Mouse (Mus musculus) layer of hippocampus, adult 11-12 months (tissue): ENCODE data around the gene March4.
A peak's percentile ranks its signal among the peaks of the same experiment; 100 is the strongest.

Experiments used
- DNase-seq: peaks from one replicate; pipeline ENCODE4 v3.0.0; 2022; ENCODE audit warnings: low spot score

March4 gene

DNA sequence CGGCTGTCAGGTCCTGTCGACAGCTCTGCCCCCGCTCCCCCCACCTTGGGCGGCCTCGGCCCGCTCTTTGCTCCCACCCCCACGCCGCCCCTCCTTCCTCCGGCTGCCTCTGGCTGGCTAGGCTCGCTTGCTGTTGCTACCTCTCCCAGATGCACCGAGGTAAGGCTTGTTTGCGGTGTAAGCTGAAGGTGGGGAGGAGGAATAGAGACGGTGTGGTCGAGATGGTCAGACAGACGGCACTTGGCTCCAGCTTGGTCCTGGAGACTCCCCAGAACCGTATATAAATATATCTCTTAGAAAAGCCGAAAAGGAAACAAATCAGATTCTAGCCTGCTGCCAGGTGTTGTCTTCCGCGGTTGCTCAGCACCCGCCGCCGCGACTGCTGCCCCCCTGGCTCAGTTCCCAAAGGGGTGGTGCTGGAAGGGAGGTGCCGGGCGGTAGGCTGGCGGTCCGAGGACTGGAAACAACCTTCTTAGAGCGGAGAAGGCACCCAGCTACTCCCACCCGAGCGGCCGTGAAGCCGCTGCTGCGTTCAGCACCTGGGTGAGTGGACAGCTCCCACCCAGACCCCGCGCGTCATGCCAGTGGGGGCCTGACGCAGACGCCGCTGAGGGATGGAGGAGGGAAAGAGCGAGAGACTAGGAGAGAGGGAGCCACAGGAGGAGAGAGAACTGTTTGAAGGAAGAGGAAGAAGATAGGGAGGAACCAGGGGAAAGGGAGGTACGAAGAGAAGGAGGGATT lies at the start of gene March4:
Gene March4 (minus strand): TSS at position 320 of the 741 bp plus-strand sequence.
- peak; percentile 64 for DNase-seq

DNA sequence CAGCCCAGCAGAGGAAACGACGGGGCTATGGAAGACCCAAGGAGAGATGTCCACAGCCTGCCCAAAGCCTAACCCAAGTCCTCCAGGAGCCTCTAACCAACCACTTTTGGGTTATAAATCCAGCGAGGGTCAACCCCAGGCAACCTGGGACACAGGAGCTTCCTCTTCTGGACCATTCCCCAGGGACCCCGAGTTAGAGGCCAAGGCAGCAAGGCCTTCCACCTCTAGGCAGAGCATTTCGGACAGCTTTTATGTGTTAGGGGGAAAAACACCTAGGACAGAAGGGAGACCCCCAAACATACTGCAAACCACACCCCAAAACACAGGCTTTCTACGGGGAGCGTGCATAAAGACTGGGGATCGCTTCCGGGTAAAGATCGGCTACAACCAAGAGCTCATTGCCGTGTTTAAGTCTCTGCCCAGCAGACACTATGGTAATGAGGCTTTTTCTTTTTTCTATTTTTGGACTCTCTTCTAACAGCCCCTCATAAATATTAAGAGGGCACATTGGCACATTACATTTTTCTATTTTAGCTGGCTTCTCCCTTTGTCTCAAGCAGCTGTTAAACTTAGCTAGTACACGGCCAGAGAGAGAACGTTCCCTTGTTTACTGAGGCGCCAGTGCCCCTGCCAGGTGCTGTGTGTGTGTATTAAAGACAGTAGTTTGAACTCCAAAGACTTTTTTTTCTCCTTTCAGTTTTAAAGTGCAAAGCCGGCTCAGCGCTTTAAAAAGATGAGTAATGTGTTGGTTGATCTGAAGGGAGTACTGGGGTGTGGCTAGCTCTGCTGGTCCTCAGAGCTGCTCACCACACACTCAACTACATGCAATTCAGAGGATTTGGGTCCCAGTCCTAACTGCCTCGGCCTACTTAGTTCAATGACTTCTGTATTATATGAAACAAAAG lies 49.5 kb upstream of the March4 start:
- DNase-seq: no peak

DNA sequence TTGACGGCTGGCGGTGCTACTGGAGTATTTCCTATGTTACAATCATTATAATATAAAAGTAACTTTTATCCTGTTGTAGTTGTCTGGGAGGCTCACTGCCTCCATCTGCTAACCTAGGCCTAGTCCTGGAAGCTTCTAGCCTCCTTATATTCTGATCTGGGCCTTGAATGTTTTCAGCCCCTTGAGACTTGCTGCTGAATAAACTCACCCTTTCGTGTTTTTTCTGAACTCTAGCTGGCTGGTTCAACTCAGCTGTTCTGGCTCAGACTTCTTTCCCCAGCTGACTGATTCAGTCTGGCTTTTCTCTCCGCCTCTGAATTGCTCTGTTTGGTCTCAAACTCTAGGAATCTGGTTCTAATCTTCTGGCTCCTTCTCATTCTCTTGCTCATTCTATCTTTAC lies 47.2 kb upstream of the March4 start:
- DNase-seq: no peak

DNA sequence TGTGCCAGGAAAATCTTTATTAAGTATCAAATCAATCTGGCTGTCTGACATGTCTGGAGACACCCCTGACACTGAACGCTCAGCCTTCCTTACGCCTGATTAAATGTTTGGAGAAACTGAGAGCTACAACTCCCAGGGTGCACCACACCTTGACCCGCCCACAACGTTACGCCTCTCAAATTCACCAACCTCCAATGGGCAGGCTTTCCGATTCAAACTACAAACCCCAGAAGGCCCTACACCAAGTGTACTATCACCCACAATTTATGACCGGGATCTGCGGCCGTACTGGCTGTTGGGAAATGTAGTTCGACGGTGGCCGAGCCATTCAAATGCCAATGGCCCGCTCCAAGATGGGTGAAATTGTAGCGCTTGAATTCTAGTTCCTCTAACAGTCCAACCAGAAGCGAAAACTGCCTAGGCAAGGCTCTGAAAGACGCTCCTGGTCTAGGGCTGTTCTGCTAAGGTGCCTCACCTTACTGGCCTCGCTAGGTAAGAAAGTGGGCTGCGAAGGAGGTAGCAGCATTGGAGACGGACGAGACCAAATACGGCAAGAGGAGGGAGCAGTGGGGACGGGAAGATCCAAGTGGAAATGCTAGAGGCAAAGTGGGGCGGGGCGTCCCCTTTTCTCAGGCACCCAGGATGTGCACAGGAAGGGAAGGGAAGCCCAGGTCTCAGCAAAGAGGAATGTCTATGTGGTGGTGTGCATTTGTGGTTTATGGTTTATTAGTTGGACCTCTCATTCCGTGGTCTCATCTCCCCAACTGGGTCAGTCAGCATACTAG lies 46.4 kb upstream of the March4 start, which contains the start of gene Smarcal1:
Gene Smarcal1 (plus strand): TSS at position 305 of the 785 bp plus-strand sequence.
- DNase-seq: peak; percentile 97

DNA sequence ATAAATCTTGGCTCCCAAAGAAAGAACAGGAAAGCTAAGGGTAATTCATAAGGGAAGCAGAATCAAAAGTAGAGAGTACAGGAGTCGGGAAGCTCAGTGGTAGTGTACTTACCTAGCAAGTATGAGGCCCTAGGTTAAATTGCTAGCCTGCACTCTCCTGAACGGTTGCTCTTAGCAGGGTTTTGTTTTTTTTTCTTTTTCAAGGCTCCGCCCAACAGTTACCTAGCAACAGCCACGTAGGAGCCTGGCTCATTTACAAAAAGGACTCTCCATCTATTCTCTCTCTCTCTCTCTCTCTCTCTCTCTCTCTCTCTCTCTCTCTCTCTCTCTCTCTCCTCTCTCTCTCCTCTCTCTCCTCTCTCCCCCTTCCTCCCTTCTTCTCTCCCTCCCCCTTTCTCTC lies 42.1 kb upstream of the March4 start:
- no peak for DNase-seq

DNA sequence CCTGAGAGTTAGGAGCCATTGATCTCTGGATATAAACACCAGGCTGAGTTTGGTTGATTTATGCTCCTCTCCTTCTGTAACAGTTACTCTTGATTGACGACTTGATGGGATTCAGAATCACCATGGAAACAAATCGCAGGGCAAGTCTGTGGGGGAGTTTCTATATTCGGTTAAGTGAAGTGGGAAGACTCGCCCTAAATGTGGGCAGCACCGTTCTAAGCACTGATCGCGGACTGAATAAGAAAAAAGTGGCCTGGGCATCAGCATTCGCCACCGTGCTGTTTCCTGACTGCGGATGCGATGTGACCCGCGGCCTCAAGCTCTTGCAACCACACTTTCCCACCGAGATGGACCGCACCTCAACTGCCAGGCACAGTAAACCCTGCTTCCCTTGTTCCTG lies 41.6 kb upstream of the March4 start:
- no peak for DNase-seq

DNA sequence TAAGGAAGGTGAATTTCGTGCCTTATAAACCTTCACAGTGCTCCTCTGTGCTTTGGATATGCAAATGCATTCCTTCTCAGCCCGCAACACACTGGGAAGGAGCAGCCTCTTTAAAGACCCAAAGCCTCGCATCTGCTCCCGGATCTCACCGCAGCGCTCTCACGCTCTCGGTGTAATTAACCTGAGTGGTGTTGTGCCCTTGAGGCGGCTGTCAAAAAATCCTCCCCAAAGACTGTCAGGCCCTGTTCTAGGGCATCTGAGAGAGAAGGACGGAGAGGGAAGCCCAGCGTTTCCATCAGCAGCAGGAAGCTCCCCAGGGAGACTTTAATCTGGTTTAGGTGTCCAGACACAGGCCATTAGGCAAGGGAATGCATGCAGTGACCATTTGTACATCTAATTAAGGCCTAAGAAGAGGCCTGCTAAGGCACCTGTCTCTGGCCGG lies 40.8 kb upstream of the March4 start:
- DNase-seq: no peak

DNA sequence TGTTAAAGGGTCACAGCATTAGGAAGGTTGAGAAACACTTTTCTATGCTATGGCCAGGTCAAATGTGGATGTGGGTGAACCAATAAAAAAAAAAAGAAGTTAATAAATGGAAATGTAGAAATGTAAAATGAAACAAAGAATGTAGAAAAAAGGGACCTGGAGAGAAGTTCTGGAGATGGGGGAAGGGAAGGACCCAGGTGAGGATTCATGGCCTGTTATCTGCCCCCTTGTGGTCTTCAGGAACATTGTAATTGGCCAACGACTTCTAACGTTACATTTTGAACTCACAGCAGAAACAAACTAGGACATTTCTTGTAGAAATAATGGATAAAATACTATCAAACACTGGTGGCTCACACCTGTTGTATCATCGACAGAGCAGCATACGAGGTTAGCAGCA lies 38.4 kb upstream of the March4 start:
- no peak for DNase-seq

DNA sequence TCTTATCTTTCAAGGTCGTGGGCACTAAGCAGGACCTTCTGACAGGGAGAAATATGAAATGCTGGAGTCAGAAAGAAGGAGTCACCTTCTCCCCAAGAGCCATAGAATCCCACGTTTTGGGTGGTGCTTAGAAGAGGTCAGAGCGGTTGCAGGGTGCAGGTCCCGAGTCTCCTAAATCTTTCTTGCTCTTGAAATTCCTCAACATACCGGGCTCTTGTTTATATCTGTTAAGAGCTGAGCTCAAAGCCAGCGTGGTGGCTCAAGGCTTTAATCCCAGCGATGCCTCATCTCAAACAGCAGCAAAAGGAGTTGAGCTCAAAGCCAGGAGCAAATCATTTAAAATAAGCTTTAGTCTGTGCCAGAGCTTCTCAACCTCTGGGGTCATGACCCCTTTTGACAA lies 37.9 kb upstream of the March4 start:
- no peak for DNase-seq

DNA sequence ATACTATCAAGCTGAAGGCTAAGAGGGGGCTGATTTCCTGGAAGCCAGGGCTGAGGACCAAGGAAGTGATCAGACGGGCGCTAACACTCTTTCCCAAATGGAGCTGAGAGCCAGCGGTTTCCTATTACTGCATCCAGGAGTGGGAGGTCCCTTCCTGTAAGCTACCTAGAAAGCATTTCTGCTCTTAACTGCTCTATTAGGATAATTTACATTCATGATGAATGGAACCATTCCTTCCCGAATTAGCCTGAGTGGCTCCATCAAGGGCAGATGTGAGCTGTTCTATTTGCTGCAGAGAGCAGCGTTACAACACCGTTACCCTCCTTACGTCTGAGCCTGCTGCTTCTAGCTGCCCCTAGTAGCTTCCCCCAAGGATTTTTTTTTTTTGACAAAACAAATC lies 37.3 kb upstream of the March4 start:
- DNase-seq: no peak

DNA sequence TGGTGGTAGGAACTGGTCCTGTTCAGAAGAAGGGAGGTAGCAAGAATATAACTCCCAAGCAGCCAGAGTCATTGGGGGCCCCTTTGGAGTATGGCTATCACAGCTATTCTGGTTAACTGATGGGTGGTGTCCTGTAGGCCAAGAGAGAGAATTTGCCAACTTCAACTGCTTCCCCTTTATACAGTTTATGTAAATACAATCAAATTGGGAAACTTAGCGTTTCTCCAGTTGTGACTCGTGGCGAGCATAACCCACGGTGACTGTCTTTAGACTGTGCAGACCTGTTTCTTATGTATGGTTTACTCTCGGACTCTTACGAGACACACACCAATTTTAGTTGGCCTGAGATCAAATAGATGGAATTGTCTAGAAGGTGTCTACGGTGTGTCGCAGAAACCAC lies 32.0 kb upstream of the March4 start:
- DNase-seq: no peak

DNA sequence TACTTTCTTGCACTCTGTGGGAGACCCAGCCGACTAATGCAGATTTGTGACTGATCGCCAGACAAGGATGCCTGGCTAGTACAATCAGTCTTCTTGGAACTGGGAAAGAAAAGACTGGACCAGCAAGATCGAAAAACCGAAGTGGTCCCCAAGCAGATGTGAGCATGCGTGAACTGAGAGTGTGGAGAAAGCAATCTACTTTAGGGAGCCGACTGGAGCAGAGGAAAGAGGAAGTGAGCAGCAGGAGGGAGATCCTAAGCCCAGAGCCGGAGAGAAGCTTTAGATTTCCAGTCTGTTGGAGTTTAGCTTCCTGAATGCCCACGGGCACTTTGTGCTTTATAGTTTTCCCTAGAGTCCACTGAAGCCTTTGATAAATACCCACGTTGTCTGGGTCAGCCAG lies 30.3 kb upstream of the March4 start:
- DNase-seq: no peak

DNA sequence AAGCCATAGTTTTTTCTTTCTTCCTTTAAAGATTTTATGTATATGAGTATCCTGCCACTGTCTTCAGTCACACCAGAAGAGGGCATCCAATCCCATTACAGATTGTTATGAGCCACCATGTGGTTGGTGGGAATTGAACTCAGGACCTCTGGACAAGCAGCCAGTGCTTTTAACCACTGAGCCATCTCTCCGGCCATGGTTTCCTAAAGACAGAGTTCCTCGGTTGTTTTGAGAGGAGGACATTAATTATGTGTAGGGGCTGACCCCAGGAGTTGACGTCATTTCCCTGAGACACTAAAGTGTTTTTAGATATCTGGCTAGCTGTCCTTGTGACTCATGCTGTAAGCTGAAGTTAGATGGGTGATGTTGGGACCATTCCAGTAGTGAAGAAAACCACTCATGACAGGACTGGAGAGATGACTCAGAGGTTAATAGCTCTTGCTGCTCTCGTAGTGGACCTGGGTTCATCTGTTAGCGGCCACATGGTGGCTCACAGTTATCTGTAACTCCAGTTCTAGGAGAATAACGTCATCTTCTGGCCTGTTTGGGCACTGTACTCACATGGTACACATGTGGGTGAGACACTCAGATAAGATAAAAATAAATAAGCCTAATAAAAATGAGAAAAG lies 27.7 kb upstream of the March4 start:
- no peak for DNase-seq

DNA sequence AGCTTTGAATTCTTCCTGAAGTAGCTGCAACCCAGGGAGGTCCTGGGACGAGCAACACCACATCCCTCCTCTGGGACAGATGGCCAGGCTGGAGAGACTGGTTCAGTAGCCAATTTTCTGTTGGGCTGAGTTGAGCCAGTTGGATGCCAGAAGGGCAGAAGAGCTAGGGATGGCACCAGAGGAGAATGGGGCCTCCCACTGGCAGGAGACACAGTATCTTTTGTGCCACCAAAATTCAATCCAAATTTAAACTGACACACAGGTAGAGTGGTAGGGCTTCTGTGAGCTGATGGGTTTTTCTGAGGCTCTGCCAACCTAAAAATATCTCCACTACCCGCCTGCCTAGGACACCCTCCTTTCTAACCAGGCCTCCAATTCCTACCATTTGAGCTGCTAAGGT lies 21.9 kb upstream of the March4 start:
- DNase-seq: no peak

DNA sequence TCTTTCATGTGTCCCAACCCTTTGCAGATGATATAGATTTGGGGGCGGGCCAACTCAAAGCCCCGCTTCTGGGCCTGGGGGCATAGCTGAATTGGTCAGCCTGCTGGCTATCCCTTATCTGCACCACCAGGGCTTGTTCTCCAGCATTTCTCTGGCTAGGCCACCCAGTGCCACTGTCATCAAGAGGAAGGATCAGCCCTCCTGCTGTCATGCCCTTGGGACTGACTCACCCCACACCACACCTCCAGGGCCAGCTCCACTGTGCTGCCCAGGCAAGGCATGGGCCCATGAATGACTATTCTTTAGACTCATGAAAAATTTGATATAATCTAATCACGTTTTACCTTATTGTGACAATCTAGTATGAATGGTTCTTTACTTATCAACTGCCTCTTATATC lies 19.7 kb upstream of the March4 start:
- no peak for DNase-seq

DNA sequence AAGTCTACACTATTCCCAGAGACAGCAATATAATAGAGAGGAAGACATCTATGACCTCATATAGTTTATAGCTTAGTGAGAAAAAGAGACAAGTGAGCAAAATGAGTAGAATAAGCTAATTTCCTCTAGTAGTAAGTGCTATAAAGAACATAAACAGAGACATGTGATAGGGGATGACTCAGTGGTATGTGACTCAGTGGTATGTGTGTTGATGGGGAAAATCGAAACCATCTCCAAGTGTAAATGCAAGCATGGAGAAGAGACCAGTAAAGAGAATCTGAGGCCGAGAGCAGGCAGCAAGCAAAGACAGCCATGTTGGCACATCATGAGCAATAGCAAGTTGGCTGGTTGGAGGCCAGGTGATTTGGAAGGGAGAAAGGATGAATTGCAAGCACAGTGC lies 13.6 kb upstream of the March4 start:
- no peak for DNase-seq

DNA sequence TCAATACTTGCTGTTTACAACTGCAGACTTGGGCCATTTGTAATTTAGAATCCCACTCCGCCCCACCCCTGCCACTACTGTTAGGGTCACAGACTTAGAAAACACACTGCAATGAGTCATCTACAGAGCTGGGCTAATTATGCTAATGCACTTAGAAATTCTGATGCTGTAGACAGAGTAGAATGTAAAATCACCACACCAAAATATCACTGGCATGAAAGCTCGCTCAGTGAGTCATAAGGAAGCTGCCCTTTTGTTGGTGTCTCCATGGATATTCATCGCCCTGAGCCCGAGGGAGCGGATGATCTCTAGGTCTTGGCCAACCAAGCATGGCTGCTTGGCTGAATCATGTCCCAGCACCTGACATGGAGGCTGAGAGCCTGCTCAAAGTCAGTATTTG lies 1.5 kb upstream of the March4 start:
- no peak for DNase-seq

DNA sequence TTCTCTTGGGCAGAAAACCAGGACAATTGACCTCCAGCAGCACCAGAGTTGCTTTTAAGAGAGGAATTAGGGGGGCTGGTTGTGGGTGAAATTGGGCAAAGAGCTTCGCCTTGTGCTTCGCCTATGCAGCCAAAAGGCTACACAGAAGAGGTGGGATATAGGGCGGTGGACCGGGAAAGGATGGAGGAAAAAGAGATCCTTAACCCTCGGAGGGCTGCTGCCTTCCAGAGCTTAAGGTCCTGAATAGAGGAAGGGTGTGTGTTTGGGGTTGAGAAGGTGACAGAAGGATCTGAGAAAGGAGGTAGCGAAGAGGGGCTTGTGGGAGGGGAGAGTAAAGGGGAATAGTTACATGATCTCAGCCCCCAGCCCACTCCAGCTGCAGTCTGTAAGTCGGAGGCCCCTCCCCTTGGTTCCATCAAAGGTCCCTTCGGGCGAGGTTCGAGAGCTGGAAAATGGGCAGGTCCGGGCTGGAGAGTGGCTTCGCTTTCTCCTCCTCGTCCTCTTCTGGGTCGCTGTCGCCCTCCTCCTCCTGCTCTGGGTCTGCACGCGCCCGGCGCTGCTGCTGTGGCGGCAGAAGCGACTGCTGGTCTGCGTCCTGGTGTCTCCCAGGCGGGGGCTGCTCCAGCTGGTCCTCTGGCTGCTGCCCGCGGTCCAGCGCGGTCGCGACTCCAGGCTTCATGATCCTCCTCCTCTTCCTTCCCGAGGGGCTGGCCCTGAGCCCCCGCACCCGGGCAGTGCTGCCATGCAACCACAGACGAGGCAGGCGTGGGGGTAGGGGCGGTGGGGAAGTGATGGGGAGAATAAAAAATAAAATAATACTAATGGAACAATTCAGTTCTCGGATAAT lies 782 bp downstream of the March4 start:
- DNase-seq: peak; percentile 31

DNA sequence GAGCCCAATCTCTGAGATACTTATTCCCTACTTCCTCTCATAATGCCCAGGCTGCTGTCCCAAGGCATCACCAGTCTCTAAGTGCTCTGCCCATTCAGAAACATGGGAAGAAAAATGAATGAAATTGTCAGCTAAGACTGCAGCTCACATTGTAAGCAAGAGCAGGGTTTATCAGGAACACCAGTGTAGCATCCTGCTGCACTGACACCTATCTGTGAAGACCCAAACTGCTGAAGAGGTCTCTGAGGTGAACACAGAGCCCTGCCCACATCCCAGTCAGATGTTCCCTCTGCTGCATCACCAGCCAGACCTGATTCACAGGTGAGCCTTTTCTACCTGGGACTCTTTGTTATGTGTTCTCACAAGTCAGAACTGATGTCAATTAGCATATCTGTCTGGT lies 3.3 kb downstream of the March4 start:
- DNase-seq: no peak

DNA sequence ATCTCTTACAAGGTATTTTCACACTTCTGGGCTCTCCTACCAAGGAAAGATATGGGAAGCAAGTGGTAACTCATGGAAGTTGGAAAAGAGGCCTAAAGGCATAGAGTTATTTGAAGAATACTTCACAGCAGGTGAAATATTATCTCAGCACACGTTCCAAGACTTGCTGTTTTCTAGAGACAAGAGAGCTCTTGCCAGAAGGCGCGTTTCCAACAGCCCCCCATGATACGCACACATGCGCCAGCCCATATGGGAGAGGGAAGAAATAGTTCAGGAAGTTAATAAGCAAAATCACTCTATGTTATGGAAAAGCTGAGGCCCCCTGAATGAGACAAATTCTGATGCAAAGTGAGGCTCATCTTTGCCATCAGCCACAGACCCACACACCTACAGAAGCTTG lies 3.8 kb downstream of the March4 start:
- no peak for DNase-seq
